Mouse (Mus musculus): ENCODE measurements at regions not wholly inside any gene's neighbourhood (a gene's known extent, or its start where the extent isn't known, plus 50 kb on each side); places are given as distances from the start of the nearest gene placed in this dataset.

DNA sequence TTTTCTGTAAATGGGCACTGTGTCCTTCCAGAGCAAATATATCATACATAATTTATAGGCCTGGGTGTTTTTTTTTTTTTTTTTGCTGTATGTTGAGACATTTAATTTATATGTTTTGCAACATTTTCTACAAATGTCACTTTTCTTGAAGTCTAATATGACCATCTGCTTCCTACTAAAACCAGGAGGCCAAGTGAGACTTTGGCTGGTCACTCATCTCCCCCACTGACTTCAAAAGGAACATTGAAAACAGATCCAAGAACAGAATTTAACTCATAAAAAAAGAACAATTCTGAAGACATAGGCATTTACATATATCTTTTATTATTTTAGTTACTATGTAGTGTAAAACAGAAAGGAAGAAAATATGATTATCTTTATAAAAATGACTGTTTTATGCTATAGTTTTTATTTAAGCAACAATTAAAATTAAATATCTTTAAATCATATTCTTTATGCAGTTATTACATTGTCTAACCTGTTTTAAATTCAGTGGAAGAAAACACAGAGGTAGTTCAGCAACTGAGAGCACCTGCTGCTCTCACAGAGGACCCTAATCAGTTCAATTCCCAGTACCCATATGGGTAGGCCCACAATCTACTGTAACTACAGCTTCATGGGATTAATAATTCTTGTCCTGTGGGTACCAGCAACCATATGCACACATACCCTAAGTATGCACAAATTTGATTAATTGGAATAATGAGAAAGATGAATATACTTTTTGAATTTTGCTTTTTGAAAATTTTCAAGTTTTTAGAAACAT is 592.5 kb downstream of the Etv1 start:
- H3K4me3 ChIP-seq (replicated peaks; ENCODE audit: insufficient read depth, low read depth, low read length) = no peak overlapping the region
- H3K27me3 ChIP-seq (ENCODE audit: control insufficient read depth, insufficient read depth, low read length) = no peaks in the 10 kb centered on the region
- DNase-seq = peak; percentile 55 to 86
- H3K4me1 ChIP-seq (ENCODE audit: control insufficient read depth, insufficient read depth, low read length) = peaks cover 2% of the 10 kb centered on the region; the same call in 1 of the 2 replicates
- peak overlapping the region; percentile 85; the same call in 1 of the 2 replicates for H3K27ac ChIP-seq (ENCODE audit: insufficient read depth, low read length)
- no peak for TF ChIP-seq POLR2A (IDR thresholded peaks at IDR 0.05; ENCODE audit: borderline replicate concordance, insufficient read depth, low read length)
- TF ChIP-seq CTCF (IDR thresholded peaks at IDR 0.05; ENCODE audit: borderline replicate concordance, insufficient read depth, low read depth, low read length) = no peak

DNA sequence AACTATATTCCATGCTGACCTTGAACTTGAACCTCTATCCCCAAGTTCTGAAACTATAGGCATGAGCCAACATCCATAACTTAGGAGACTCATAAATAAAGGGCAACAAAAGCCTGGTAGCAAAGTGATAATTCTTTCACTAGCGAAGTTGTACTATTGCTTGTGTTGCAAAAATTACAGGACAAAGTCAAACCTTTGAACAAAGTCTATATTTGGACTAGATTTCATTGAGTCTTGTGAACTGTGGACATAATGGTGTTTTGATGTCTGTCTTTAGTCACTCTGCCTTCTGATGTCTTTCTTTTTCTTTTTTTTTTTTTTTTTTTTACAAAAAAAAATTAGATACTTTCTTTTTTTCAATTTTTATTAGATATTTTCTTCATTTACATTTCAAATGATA is 594.5 kb downstream of the Etv1 start:
- Histone ChIP-seq H3K27me3 (ENCODE audit: control insufficient read depth, insufficient read depth, low read length) (no peaks in the 10 kb centered on the region), H3K4me3 (replicated peaks; ENCODE audit: insufficient read depth, low read depth, low read length) (no peak overlapping the region), H3K4me1 (ENCODE audit: control insufficient read depth, insufficient read depth, low read length) (peaks cover 2% of the 10 kb centered on the region; the same call in 1 of the 2 replicates), H3K27ac (ENCODE audit: insufficient read depth, low read length) (no peak overlapping the region)
- no peak for TF ChIP-seq POLR2A (IDR thresholded peaks at IDR 0.05; ENCODE audit: borderline replicate concordance, insufficient read depth, low read length)
- no peak for TF ChIP-seq CTCF (IDR thresholded peaks at IDR 0.05; ENCODE audit: borderline replicate concordance, insufficient read depth, low read depth, low read length)
- WGBS = 100% methylated on average over 1 of the region's 1 CpGs
- DNase-seq = no peak
